Mouse (Mus musculus) G1E-ER4 (cell line): ENCODE results near the gene Grip1. TPM values are rescaled to one million over a fixed set of nuclear protein-coding genes. Genes with fewer than 3 reads are reported as not detected.

Experiments used
- GATA1 ChIP-seq: IDR thresholded peaks from one replicate; pipeline ENCODE4 v1.8.0; 2012; ENCODE audit warnings: low read length, inconsistent platforms
- polyA plus RNA-seq: library from polyadenylated mRNA; stranded (reverse); fragments of >175 nt; gene quantifications from 2 replicates; pipeline ENCODE4 v1.2.3, GENCODE M21; 2012

Gene Grip1
- polyA plus RNA-seq, 1 experiment = not detected

- TF ChIP-seq GATA1 = no peak
Measured at GRCm38 (mm10) chr10:119608998-119609397, 155.4 kb downstream of the Grip1 start.

- TF ChIP-seq GATA1 = no peak
Measured at GRCm38 (mm10) chr10:119610279-119610895, 156.8 kb downstream of the Grip1 start.

- no peak for TF ChIP-seq GATA1
Measured at GRCm38 (mm10) chr10:119612034-119612433, 158.4 kb downstream of the Grip1 start.

- no peak for TF ChIP-seq GATA1
Measured at GRCm38 (mm10) chr10:119614726-119615125, 161.1 kb downstream of the Grip1 start.

- TF ChIP-seq GATA1 = no peak
Measured at GRCm38 (mm10) chr10:119615240-119615885, 161.7 kb downstream of the Grip1 start.

GRCm38 (mm10) chr10:119616078-119616477 lies 162.4 kb downstream of the Grip1 start:
- no peak for TF ChIP-seq GATA1

- TF ChIP-seq GATA1 = no peak
Measured at GRCm38 (mm10) chr10:119628656-119629055, 175.0 kb downstream of the Grip1 start.

- no peak for TF ChIP-seq GATA1
Measured at GRCm38 (mm10) chr10:119630401-119630800, 176.8 kb downstream of the Grip1 start.

- no peak for TF ChIP-seq GATA1
Measured at GRCm38 (mm10) chr10:119631966-119632365, 178.3 kb downstream of the Grip1 start.

GRCm38 (mm10) chr10:119634544-119634943 lies 180.9 kb downstream of the Grip1 start:
- TF ChIP-seq GATA1 = no peak

- TF ChIP-seq GATA1 = no peak
Measured at GRCm38 (mm10) chr10:119640534-119640933, 186.9 kb downstream of the Grip1 start.

- TF ChIP-seq GATA1 = no peak
Measured at GRCm38 (mm10) chr10:119641011-119641410, 187.4 kb downstream of the Grip1 start.

- TF ChIP-seq GATA1 = no peak
Measured at GRCm38 (mm10) chr10:119644289-119644688, 190.7 kb downstream of the Grip1 start.

GRCm38 (mm10) chr10:119646500-119647439 lies 193.1 kb downstream of the Grip1 start:
- TF ChIP-seq GATA1 = no peak

- no peak for TF ChIP-seq GATA1
Measured at GRCm38 (mm10) chr10:119660677-119661353, 207.2 kb downstream of the Grip1 start.
